In the genomic region with DNA sequence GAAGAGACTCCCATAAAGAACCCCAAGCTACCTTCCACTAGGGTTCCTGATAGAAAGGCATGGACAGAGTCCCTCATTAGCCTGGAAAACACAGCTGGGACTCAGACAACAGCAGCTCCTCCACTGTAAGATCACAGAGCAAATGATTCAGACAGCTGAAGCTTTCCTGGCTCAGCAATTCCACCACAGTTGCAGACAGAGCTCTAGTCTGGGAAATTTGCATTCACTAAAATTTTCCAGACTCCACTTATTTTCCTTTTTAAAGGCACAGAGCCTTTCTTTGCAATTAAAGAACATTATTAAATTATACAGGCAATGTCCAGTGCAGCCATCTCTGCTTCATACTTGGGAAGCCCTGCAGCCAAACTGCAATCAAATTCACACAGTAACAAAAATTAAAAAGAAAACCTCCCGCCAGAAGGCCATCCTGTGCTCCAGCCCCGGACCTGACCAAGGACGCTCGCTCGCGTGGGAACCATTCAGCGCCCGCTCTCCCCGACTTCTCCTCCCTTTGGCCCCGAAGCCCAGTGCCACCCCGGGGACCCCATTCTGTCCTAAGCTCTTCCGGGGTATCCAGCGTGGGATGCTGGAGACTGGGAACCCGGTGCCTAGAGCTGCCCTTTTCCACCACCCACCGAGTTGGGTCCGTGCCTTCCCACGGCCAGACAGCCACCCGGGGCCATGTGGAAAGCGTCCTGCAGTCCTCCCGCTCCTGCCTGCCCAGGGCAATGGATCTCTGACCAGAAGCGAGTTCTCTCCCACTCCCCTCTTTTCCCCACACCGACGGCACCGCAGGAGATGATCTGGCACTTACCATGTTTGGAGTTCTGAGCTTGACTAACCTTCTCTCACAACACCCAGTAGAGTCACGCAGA, we compare ENCODE assay signal across 8 mouse cellular contexts. TPM values are rescaled to one million over a fixed set of nuclear protein-coding genes. Genes with fewer than 3 reads are reported as not detected.
DNase-seq lines count a peak whose midpoint lies in the region; ATAC-seq and TF ChIP-seq lines count a peak whose summit lies in the region.
"Not testable (repeated sequence)": the region's sequence is repeated elsewhere in the genome, so short reads cannot be mapped to it uniquely, and the experiment has no call there.

No protein-coding gene starts in this region.

- H3K27me3 ChIP-seq in hindbrain, embryonic 10.5 days (ENCODE audit: insufficient read depth, poor library complexity, severe bottlenecking); liver, embryonic 16.5 days (ENCODE audit: control insufficient read depth, insufficient read depth, low read depth, low read length); thymus, adult 2 months (ENCODE audit: control insufficient read depth, insufficient read depth, low read length): not testable (repeated sequence)

- H3K4me1 ChIP-seq in hindbrain, embryonic 10.5 days (replicated peaks); liver, embryonic 16.5 days (ENCODE audit: control insufficient read depth, low read depth, low read length); thymus, adult 2 months (replicated peaks; ENCODE audit: control insufficient read depth, insufficient read depth, low read length): not testable (repeated sequence)

- not testable (repeated sequence) for H3K4me2 ChIP-seq in liver, embryonic 16.5 days (ENCODE audit: low read depth, low read length)

- peak overlapping the region; percentile 37; the same call in 1 of the 2 replicates for H3K9ac ChIP-seq in liver, embryonic 16.5 days (ENCODE audit: low read depth, low read length)

- 7% methylated on average over 25 of the region's 25 CpGs for WGBS in hindbrain, embryonic 10.5 days
- 3% methylated on average over 23 of the region's 25 CpGs for WGBS in liver, embryonic 16.5 days (ENCODE audit: insufficient replicate concordance)
- WGBS in thymus, adult 2 months, result 6% methylated on average over 25 of the region's 25 CpGs

- H3K9me3 ChIP-seq in hindbrain, embryonic 10.5 days; liver, embryonic 16.5 days (replicated peaks; ENCODE audit: control insufficient read depth, low read length): not testable (repeated sequence)

- ATAC-seq in common myeloid progenitor, adult 5-6 weeks (replicated peaks; ENCODE audit: low read depth, poor library complexity, severe bottlenecking), result peak; percentile 62; the same call in 1 of the 2 replicates
- not testable (repeated sequence) for ATAC-seq in liver, embryonic 16.5 days (ENCODE audit: low read depth)

- H3K36me3 ChIP-seq in hindbrain, embryonic 10.5 days; liver, embryonic 16.5 days (ENCODE audit: control insufficient read depth, insufficient read depth); thymus, adult 2 months (ENCODE audit: control insufficient read depth, insufficient read depth, low read length): not testable (repeated sequence)

- peak overlapping the region; percentile 53 for H3K4me3 ChIP-seq in hindbrain, embryonic 10.5 days
- peak overlapping the region; percentile 52 for H3K4me3 ChIP-seq in liver, embryonic 16.5 days (ENCODE audit: low read depth, low read length)
- peak overlapping the region; percentile 64 for H3K4me3 ChIP-seq in thymus, adult 2 months (ENCODE audit: control insufficient read depth, insufficient read depth, low read length)

- TF ChIP-seq POLR2A in thymus, adult 2 months (IDR thresholded peaks at IDR 0.05; ENCODE audit: control insufficient read depth, extremely low read depth, insufficient read depth, low read length, poor library complexity), result not testable (repeated sequence)

- 0 out of 2 replicates have a peak overlapping the region, but pooled peaks have one; percentile 50 for H3K27ac ChIP-seq in hindbrain, embryonic 10.5 days
- not testable (repeated sequence) for H3K27ac ChIP-seq in liver, embryonic 16.5 days (ENCODE audit: low read length); thymus, adult 2 months (ENCODE audit: control insufficient read depth, insufficient read depth, low read length)

- TF ChIP-seq CTCF in thymus, adult 2 months (IDR thresholded peaks at IDR 0.05; ENCODE audit: borderline replicate concordance, control insufficient read depth, extremely low read depth, insufficient read depth, low read length, poor library complexity), result not testable (repeated sequence)

- DNase-seq in adrenal gland, adult 18-20 months (ENCODE audit: low spot score in 2 of 2), result peak; percentile 33 to 34
- DNase-seq in frontal cortex, postnatal 14 days (ENCODE audit: low spot score in 2 of 2), result peak; percentile 13 to 19
- peak; percentile 17 for DNase-seq in hindbrain, embryonic 10.5 days (ENCODE audit: low spot score)
- peak; percentile 25 to 42 for DNase-seq in kidney, postnatal 4 days
- peak; percentile 8 for DNase-seq in naive thymus-derived CD4-positive, alpha-beta T cell, adult 2 months (ENCODE audit: low read depth)
- peak; percentile 7 for DNase-seq in thymus, adult 2 months

RNA-seq across cellular contexts. Expression of a gene that starts 0.5 kb away (rescaled TPM):
- 10 to 100 TPM; 14.0 to 16.8 TPM for total RNA-seq in adrenal gland, adult 18-20 months (2021)
- total RNA-seq in common myeloid progenitor, adult 5-6 weeks (2017), result 12.4 and 18.3 TPM in 2 replicates
- polyA plus RNA-seq in hindbrain, embryonic 10.5 days (2016; fragmentation: Nextera tagmentation; extraction: Ambion mirVana), result 4.9 and 7.1 TPM in 2 replicates
- polyA plus RNA-seq in liver, embryonic 16.5 days (2015; fragmentation: Nextera tagmentation; extraction: Ambion mirVana), result 1.6 and 2.3 TPM in 2 replicates
- 0.93 and 2.0 TPM in 2 replicates for polyA plus RNA-seq in thymus, adult 2 months (2012; rRNA removed)

RNA-seq across cellular contexts. Expression of a gene that starts 34.3 kb away (rescaled TPM):
- 1 to 10 TPM in 1 of 2 experiments, under 1 TPM in 1; 0.80 to 1.4 TPM for total RNA-seq in adrenal gland, adult 18-20 months (2021)
- total RNA-seq in common myeloid progenitor, adult 5-6 weeks (2017), result 0.24 and 0.50 TPM in 2 replicates
- polyA plus RNA-seq in hindbrain, embryonic 10.5 days (2016; fragmentation: Nextera tagmentation; extraction: Ambion mirVana), result 0.29 and 0.51 TPM in 2 replicates
- 0.06 and 0.17 TPM in 2 replicates for polyA plus RNA-seq in liver, embryonic 16.5 days (2015; fragmentation: Nextera tagmentation; extraction: Ambion mirVana)
- polyA plus RNA-seq in thymus, adult 2 months (2012; rRNA removed), result 0.06 and 0.09 TPM in 2 replicates
